In the genomic region with DNA sequence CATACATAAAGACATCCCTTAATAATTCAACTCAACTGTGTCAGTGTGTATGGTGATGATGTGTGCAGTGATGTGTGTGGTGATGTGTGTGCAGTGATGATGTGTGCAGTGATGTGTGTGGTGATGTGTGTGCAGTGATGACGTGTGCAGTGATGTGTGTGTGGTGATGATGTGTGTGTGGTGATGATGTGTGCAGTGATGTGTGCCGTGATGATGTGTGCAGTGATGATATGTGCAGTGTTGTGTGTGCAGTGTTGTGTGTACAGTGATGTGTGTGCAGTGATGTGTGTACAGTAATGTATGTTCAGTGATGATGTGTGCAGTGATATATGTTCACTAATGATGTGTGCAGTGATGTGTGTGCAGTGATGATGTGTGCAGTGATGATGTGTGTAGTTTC, we compare ENCODE assay signal across 19 mouse cellular contexts.
A peak's percentile ranks its signal among the peaks of the same experiment; 100 is the strongest.
DNase-seq lines count a peak whose midpoint lies in the region; ATAC-seq and TF ChIP-seq lines count a peak whose summit lies in the region.
"Had no signal": no experiment of that assay in that cellular context is flagged by ENCODE, and none has a peak within 500 bp of the region (broad histone marks: within the 10 kb centered on the region; RNA-seq: fewer than 3 reads in every experiment).

No protein-coding gene starts in this region.

- no peaks in the 10 kb centered on the region for H3K9me3 ChIP-seq in embryonic facial prominence, embryonic 11.5 days (replicated peaks; ENCODE audit: control insufficient read depth, low read length)
- H3K9me3 ChIP-seq in embryonic facial prominence, embryonic 10.5 days: no peaks in the 10 kb centered on the region
- no peaks in the 10 kb centered on the region for H3K9me3 ChIP-seq in hindbrain, postnatal 0 days (ENCODE audit: low read length)
- H3K9me3 ChIP-seq in hindbrain, embryonic 16.5 days (ENCODE audit: control insufficient read depth, low read length): no peaks in the 10 kb centered on the region
- no peaks in the 10 kb centered on the region for H3K9me3 ChIP-seq in CH12.LX (replicated peaks; ENCODE audit: low read length)
- H3K9me3 ChIP-seq: limb, embryonic 13.5 days; liver, embryonic 13.5 days; neural tube, embryonic 13.5 days had no signal

- dilution Hi-C loops in CH12.LX (cut with MboI; ENCODE audit: extremely low pct_ligation_motif_present, extremely low pct_unique_long_range_greater_than_20kb, low sequenced_read_pairs): no loop called here

- no peak overlapping the region for H3K9ac ChIP-seq in embryonic facial prominence, embryonic 11.5 days (replicated peaks; ENCODE audit: low read length)
- H3K9ac ChIP-seq in hindbrain, postnatal 0 days (replicated peaks; ENCODE audit: low read length): no peak overlapping the region
- no peak overlapping the region for H3K9ac ChIP-seq in hindbrain, embryonic 16.5 days (ENCODE audit: low read depth, low read length)
- H3K9ac ChIP-seq in CH12.LX (ENCODE audit: insufficient read depth, low read depth): no peak overlapping the region
- H3K9ac ChIP-seq: limb, embryonic 13.5 days; liver, embryonic 13.5 days; neural tube, embryonic 13.5 days had no signal

- no peak overlapping the region for H3K4me2 ChIP-seq in embryonic facial prominence, embryonic 11.5 days (ENCODE audit: low read depth, low read length)
- no peak overlapping the region for H3K4me2 ChIP-seq in hindbrain, postnatal 0 days (ENCODE audit: low read depth, low read length)
- H3K4me2 ChIP-seq in hindbrain, embryonic 16.5 days (ENCODE audit: low read length): no peak overlapping the region
- H3K4me2 ChIP-seq in CH12.LX (ENCODE audit: insufficient read depth, low read depth, poor library complexity, severe bottlenecking): no peak overlapping the region
- H3K4me2 ChIP-seq: limb, embryonic 13.5 days; liver, embryonic 13.5 days; neural tube, embryonic 13.5 days had no signal

- no peak for TF ChIP-seq CTCF in hindbrain, postnatal 0 days (IDR thresholded peaks at IDR 0.05; ENCODE audit: low read depth)
- no peak for TF ChIP-seq CTCF in CH12.LX (conservative IDR thresholded peaks at IDR 0.05 in 1 of 2, IDR thresholded peaks at IDR 0.05 in 1 of 2; ENCODE audit: low read depth in 2 of 2, low read length in 2 of 2)

- H3K36me3 ChIP-seq in embryonic facial prominence, embryonic 11.5 days (replicated peaks; ENCODE audit: control insufficient read depth, insufficient read depth, low read depth, low read length): no peaks in the 10 kb centered on the region
- no peaks in the 10 kb centered on the region for H3K36me3 ChIP-seq in embryonic facial prominence, embryonic 10.5 days (replicated peaks)
- H3K36me3 ChIP-seq in hindbrain, postnatal 0 days (ENCODE audit: insufficient read depth, low read length): no peaks in the 10 kb centered on the region
- no peaks in the 10 kb centered on the region for H3K36me3 ChIP-seq in hindbrain, embryonic 16.5 days (ENCODE audit: control insufficient read depth, insufficient read depth, low read length)
- H3K36me3 ChIP-seq in CH12.LX (replicated peaks in 1 of 2; ENCODE audit: control insufficient read depth in 1 of 2, insufficient read depth in 1 of 2, low read length in 1 of 2): no peaks in the 10 kb centered on the region
- H3K36me3 ChIP-seq: limb, embryonic 13.5 days; liver, embryonic 13.5 days; neural tube, embryonic 13.5 days had no signal

- 0 out of 2 replicates have a peak, but pooled peaks have one; percentile 48 for ATAC-seq in embryonic facial prominence, embryonic 11.5 days (replicated peaks; ENCODE audit: insufficient number of reproducible peaks, low FRiP score, low TSS enrichment, low read depth)
- peak; percentile 64; the same call in 1 of the 2 replicates for ATAC-seq in hindbrain, postnatal 0 days
- ATAC-seq in hindbrain, embryonic 16.5 days: no peak
- ATAC-seq: forebrain, embryonic 14.5 days had no signal

- H3K27me3 ChIP-seq in embryonic facial prominence, embryonic 11.5 days (ENCODE audit: control insufficient read depth, insufficient read depth, low read length): no peaks in the 10 kb centered on the region
- H3K27me3 ChIP-seq in embryonic facial prominence, embryonic 10.5 days (replicated peaks; ENCODE audit: low read depth, poor library complexity, severe bottlenecking): 0 out of 2 replicates have a peak, but pooled peaks cover 6% of the 10 kb centered on the region
- no peaks in the 10 kb centered on the region for H3K27me3 ChIP-seq in hindbrain, postnatal 0 days (ENCODE audit: insufficient read depth, low read length)
- no peaks in the 10 kb centered on the region for H3K27me3 ChIP-seq in hindbrain, embryonic 16.5 days (replicated peaks; ENCODE audit: control insufficient read depth, insufficient read depth, low read length)
- H3K27me3 ChIP-seq in CH12.LX (replicated peaks): no peaks in the 10 kb centered on the region
- H3K27me3 ChIP-seq: limb, embryonic 13.5 days; liver, embryonic 13.5 days; neural tube, embryonic 13.5 days had no signal

- no peak for TF ChIP-seq POLR2A in CH12.LX (IDR thresholded peaks at IDR 0.05; ENCODE audit: low read depth, low read length)

- no peak for DNase-seq in embryonic facial prominence, embryonic 11.5 days (ENCODE audit: low spot score)
- no peak for DNase-seq in embryonic facial prominence, embryonic 10.5 days (ENCODE audit: low spot score)
- no peak for DNase-seq in hindbrain, postnatal 0 days (ENCODE audit: low spot score)
- no peak for DNase-seq in CH12.LX (ENCODE audit: extremely low read depth)
- peak; percentile 50 for DNase-seq in retina, postnatal 1 day
- DNase-seq in natural killer cell, adult 2 months (ENCODE audit: low spot score in 2 of 2): no peak
- no peak for DNase-seq in right cerebral cortex, postnatal 25 days
- DNase-seq: adrenal gland, postnatal 14 days; cerebellum, postnatal 14 days; embryo, embryonic 11 days; gastrocnemius, postnatal 36 days; heart, postnatal 4 days; kidney, adult 18-20 months; liver, embryonic 13.5 days had no signal

- no peaks in the 10 kb centered on the region for H3K79me2 ChIP-seq in CH12.LX (replicated peaks; ENCODE audit: control insufficient read depth, extremely low read depth, insufficient read depth, poor library complexity, severe bottlenecking)

- H3K4me3 ChIP-seq in embryonic facial prominence, embryonic 11.5 days (ENCODE audit: low read depth, low read length): no peak overlapping the region
- H3K4me3 ChIP-seq in embryonic facial prominence, embryonic 10.5 days: no peak overlapping the region
- no peak overlapping the region for H3K4me3 ChIP-seq in hindbrain, postnatal 0 days (ENCODE audit: low read length)
- H3K4me3 ChIP-seq in hindbrain, embryonic 16.5 days (ENCODE audit: low read length): no peak overlapping the region
- peak overlapping the region in 1 of 3 experiments; percentile 32 for H3K4me3 ChIP-seq in CH12.LX (replicated peaks in 1 of 3; ENCODE audit: low read depth in 2 of 3, low read length in 2 of 3, poor library complexity in 1 of 3)
- H3K4me3 ChIP-seq: limb, embryonic 13.5 days; liver, embryonic 13.5 days; neural tube, embryonic 13.5 days had no signal

- no peak for TF ChIP-seq RAD21 in CH12.LX (IDR thresholded peaks at IDR 0.05; ENCODE audit: low read depth, low read length)

- H3K4me1 ChIP-seq in embryonic facial prominence, embryonic 11.5 days (ENCODE audit: control insufficient read depth, insufficient read depth, low read length): no peaks in the 10 kb centered on the region
- peaks cover 14% of the 10 kb centered on the region for H3K4me1 ChIP-seq in embryonic facial prominence, embryonic 10.5 days
- H3K4me1 ChIP-seq in hindbrain, postnatal 0 days (ENCODE audit: insufficient read depth, low read length): no peaks in the 10 kb centered on the region
- peaks cover 3% of the 10 kb centered on the region for H3K4me1 ChIP-seq in hindbrain, embryonic 16.5 days (ENCODE audit: control insufficient read depth, insufficient read depth, low read depth, low read length)
- peaks cover 3 to 4% of the 10 kb centered on the region in 2 experiments for H3K4me1 ChIP-seq in CH12.LX (ENCODE audit: control insufficient read depth in 1 of 2, insufficient read depth in 2 of 2)
- H3K4me1 ChIP-seq: neural tube, embryonic 13.5 days had no signal

- no peak overlapping the region for H3K27ac ChIP-seq in embryonic facial prominence, embryonic 11.5 days (replicated peaks; ENCODE audit: low read depth, low read length)
- no peak overlapping the region for H3K27ac ChIP-seq in embryonic facial prominence, embryonic 10.5 days (replicated peaks)
- no peak overlapping the region for H3K27ac ChIP-seq in hindbrain, postnatal 0 days
- no peak overlapping the region for H3K27ac ChIP-seq in hindbrain, embryonic 16.5 days (ENCODE audit: low read depth, low read length)
- 0 out of 2 replicates have a peak overlapping the region, but pooled peaks have one; percentile 37 for H3K27ac ChIP-seq in CH12.LX (ENCODE audit: insufficient read depth, low read depth)
- H3K27ac ChIP-seq: kidney, postnatal 0 days; liver, embryonic 13.5 days; neural tube, embryonic 13.5 days had no signal

- TF ChIP-seq EP300 in CH12.LX (IDR thresholded peaks at IDR 0.05; ENCODE audit: low read length): no peak

- in situ Hi-C loops in CH12.LX (cut with MboI; ENCODE audit: low pct_ligation_motif_present, low pct_unique_long_range_greater_than_20kb, low sequenced_read_pairs): no loop called here

- WGBS in embryonic facial prominence, embryonic 11.5 days: 94% methylated on average over 2 of the region's 2 CpGs
- 88% methylated on average over 2 of the region's 2 CpGs for WGBS in embryonic facial prominence, embryonic 10.5 days
- WGBS in hindbrain, postnatal 0 days: 83% methylated on average over 2 of the region's 2 CpGs
- 84% methylated on average over 2 of the region's 2 CpGs for WGBS in hindbrain, embryonic 16.5 days

TF ChIP-seq in CH12.LX, 34 proteins besides CTCF, POLR2A, EP300 and RAD21 (continues in another document):
- no peak for TF ChIP-seq IRF4 (IDR thresholded peaks at IDR 0.05; ENCODE audit: low read depth, low read length)
- TF ChIP-seq JUN (IDR thresholded peaks at IDR 0.05; ENCODE audit: insufficient read depth, low read depth, low read length): no peak
- no peak for TF ChIP-seq ZNF384 (IDR thresholded peaks at IDR 0.05; ENCODE audit: low read depth, low read length)
- TF ChIP-seq PAX5 (IDR thresholded peaks at IDR 0.05; ENCODE audit: low read length): no peak
- no peak for TF ChIP-seq JUND (conservative IDR thresholded peaks at IDR 0.05; ENCODE audit: low read depth, low read length)
- TF ChIP-seq MYC (IDR thresholded peaks at IDR 0.05; ENCODE audit: low read depth, low read length): no peak
- TF ChIP-seq ZKSCAN1 (IDR thresholded peaks at IDR 0.05; ENCODE audit: borderline replicate concordance, low read depth, low read length): no peak
- TF ChIP-seq MEF2A (IDR thresholded peaks at IDR 0.05; ENCODE audit: borderline replicate concordance, low read depth, low read length): no peak
- TF ChIP-seq ETS1 (conservative IDR thresholded peaks at IDR 0.05; ENCODE audit: low read depth, low read length): no peak
- TF ChIP-seq MAFK (IDR thresholded peaks at IDR 0.05; ENCODE audit: insufficient replicate concordance, low read length): no peak
- no peak for TF ChIP-seq NRF1 (IDR thresholded peaks at IDR 0.05; ENCODE audit: low read depth, low read length)
- no peak for TF ChIP-seq GABPA (IDR thresholded peaks at IDR 0.05; ENCODE audit: insufficient replicate concordance, low read depth, low read length)
- no peak for TF ChIP-seq CHD2 (IDR thresholded peaks at IDR 0.05; ENCODE audit: low read length)
- TF ChIP-seq UBTF (IDR thresholded peaks at IDR 0.05; ENCODE audit: low read depth, low read length): no peak
